Mouse (Mus musculus) NIH3T3 (cell line): ENCODE measurements at regions not wholly inside any gene's neighbourhood (a gene's known extent, or its start where the extent isn't known, plus 50 kb on each side); places are given as distances from the start of the nearest gene placed in this dataset.

Source experiments
- DNase-seq: peaks from one replicate; pipeline ENCODE4 v3.0.0-alpha.2; 2012; ENCODE audit warnings: low read depth

DNA sequence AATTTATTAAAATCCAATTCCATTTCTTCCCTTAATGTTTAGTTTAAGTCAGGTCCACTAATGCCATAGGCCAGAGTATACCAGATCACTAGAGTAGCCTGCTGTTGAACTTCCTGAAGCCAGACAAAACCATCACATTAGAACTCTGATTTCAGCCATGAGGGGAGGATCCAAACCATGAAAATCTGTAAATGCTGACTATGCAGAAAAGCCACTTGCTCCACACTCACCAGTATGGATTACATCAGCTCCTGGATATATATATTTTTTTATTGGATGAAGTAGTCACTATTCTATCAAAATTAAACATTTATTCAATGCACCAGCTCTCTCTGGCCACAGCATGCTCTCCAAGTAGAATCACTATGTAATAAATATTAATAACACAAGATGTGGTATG lies 202.8 kb upstream of the Nrp1 start:
- no peak for DNase-seq

DNA sequence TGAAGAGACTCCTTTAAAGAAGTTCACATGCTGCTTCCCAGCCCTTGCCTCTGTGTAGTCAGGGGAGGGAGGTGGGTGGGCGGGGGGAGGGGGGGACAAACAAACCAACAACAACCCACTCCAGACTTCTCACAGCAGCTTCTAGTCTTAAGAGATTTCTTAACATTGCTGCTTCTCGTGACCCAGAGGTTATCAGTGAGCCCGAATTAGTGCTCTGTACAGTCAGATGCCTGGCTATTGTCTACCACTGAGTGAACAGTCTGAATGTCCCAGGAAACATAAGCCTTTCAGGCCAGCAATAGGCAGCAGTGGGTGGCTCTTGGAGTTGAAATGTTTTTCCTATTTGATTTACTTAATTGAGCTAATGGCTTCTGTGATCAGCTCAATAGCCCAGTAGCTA lies 202.2 kb upstream of the Nrp1 start:
- no peak for DNase-seq

DNA sequence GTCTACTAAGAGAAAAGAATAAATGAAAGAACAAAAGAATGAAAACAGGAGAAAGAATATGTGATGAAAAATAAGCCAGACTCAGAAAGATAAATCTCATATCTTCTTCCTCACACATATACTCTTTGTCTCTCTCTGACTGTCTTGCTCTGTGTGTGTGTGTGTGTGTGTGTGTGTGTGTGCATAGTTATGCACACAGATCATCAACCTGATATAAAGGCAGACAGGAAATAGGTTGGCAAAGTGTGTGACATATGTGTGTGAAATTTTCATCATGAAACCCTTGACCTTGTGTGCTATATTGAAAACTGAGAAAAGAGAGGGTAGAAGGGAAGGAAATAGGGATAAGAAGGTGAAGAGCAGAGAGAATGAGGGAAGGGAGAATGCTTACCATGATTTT lies 195.5 kb upstream of the Nrp1 start:
- DNase-seq, result no peak

DNA sequence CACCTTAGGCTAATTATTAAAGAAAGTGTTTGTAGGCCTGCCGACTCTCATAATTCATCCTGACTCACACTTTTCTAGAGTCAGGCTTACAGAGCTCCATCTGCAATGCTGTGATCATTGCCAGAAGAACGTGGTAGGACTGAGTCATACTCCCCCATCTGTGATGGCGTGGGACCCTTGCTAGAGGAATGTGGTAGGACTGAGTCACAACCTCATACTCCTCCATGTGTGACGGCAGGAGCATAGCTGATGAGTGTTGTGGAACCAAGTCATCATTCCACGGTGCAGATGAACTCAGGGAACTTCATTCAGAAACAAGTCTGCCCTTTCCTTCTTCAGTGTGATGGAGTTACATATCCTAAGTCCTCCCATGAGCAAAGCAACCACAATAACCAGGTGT lies 193.4 kb upstream of the Nrp1 start:
- DNase-seq, result peak; percentile 90

DNA sequence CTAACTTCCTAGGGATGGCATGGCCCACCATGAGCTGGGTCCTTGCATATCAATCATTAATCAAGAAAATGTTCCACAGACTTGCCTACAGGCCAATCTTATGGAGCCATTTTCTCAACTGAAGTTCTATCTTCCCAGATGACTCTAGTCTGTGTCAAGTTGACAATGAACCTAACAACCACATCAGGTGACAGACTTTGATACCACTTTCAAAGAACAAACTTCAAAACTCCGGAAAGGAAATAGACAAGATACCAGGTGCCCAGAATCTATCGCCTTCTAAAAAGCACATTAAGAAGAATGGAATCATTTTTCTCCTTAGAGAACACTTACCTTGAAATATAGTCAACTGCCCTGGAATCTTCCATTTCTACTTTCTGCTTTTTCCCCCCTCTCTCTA lies 192.8 kb upstream of the Nrp1 start:
- DNase-seq, result no peak

DNA sequence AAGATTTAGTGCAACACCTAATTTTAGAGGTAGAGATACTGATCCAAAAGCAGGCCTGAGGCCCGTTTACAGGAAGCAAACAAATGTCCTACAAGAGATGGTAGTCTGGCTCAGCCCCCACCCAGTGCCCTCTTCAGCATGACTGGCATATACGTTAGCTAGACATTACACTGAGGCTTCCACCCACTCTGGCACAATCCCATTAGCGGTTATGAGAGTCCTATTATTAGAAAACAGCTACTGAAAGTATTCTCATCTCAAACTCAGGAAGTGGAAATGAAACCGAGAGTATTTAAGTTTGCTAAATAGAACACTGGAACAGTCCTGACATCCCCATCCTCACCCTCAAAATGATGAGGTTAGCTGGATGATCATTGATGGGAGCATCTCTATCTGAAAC lies 192.3 kb upstream of the Nrp1 start:
- no peak for DNase-seq

DNA sequence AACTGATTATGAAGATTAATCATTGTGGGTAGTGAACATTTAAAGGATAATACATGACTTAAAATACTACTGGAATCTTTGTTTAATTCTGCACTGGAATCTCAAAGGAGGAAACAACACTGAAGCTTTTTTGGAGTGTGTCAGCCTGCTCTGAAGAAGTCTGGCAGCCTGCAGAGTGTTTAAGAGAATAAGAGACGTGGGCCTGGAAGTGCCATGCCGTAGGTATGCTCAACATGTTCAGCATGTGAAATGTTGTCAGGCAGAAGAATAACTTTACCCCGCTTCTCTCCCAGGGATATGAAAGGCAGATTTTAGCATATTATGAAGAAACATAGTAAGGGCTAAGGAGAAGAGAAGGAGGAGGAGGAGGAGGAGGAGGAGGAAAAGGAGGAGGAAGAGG lies 189.6 kb upstream of the Nrp1 start:
- no peak for DNase-seq

DNA sequence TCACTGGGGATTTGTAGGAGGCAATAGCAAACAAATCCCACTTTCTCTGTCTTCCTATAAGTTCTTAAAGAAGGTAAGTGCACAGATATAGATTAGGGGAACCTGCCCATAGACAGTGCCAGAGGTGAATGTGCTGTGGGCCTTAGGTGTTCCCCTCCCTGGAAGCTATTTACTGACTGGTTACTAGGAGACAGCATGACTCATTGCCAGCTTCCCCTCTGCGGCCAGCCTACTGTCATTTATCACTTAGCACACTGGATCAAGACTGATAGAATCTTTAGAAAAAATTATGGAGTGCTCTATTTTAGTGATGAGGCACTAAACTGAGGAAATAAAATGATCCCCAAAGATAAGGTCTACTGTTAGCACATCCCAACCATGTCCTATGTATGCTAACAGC lies 187.3 kb upstream of the Nrp1 start:
- peak; percentile 64 for DNase-seq

DNA sequence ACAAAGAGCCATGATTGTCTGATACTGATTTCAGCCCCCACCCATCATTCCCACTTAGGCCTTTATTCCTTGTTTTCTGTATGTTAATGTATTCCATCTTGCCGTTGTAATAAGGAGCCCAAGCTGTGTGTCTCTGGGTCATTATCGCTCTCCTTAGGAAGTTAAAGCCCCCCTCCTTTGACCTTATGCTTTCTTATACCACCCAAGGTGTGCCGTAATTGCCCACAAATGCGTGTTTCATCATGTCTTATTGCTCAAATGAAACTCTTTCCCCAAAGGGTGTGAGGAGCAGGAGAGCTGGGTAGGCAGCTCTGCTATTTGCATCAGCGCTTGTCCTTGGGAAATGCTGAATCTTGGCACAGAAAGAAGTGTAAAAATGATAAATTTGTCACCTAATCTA lies 178.2 kb upstream of the Nrp1 start:
- no peak for DNase-seq

DNA sequence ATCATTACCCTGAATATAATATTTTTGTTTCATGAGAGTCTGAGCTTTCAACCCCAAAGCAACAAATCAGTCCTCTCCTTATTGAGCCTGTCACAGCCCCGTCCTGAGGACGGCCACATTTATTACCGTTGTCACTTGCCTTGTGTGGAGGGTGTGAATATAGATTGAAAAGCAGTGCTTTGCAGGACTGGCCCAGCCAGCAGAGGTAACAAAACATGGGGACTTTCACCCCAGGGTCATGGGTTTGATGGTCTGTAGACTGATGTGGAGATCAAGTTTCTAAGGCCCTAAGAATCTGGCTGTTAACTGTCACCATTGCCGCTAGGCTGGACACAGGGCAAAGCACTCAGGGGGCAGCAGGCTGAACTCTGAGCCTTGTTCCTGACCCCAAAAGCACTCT lies 175.3 kb upstream of the Nrp1 start:
- no peak for DNase-seq

DNA sequence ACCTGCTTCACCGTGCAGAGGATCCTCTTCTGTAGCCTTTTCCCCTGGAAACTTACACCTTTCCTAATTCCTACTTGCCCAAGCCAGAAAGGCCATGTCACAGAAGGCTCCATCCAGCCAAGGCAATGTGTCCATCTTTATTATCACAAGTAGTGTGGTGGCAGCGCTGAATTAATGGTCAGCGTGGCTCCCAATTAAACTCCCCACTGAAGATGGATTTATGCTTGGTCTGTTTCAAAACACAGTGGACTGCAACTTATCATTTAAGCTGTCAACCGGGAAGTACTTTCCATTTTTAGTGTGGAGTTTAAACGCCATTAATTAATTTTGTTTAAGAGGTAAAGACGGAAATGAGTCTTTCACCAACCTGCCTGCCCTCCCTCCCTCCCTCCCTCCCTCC lies 170.1 kb upstream of the Nrp1 start:
- DNase-seq, result no peak

DNA sequence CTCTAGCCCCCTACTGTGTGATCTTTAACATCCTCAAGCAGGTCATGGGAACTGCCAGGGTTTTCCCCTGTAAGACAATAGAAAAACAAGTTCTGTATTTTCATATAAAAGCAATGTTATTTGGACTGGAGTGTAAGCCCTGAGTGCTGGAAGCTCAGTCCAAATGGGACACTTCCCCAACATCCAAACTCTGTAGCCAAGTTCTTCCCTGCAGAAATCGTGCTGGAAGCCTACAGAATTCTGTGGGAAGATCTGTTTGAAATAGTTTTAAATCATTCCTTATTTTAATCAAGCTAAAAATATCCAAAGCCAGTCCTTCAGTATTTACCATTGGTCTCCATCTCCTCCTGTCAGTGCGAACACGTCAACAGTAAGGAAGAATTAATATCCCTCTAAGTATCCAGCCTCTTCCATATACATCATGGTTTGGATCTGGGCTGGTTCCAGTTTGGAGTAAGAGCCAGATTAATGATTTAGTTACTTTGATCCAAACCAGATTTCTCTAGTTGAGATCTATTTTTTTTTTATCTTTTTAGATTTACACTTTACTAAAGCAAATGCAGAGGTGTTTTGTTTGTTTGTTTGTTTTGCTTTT lies 165.0 kb upstream of the Nrp1 start:
- peak; percentile 71 for DNase-seq

DNA sequence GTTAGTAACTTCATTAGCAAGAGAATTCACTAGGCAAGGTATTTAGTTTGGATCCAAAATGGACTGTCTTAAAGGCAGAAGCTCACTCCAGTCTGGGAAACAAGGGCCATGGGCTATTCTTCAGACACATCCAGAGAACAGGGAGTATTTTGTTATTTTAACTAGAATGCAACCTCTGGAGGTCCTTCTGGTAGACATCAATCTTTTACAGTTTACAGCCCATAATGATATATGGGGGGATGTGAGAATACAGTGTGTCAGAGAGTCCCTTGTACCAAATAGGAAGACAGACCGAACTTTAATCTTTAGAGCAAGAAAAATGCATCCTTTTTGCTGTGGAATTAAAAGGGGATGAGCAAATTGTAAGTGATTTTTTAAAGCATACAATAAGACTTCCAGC lies 157.6 kb upstream of the Nrp1 start:
- no peak for DNase-seq

DNA sequence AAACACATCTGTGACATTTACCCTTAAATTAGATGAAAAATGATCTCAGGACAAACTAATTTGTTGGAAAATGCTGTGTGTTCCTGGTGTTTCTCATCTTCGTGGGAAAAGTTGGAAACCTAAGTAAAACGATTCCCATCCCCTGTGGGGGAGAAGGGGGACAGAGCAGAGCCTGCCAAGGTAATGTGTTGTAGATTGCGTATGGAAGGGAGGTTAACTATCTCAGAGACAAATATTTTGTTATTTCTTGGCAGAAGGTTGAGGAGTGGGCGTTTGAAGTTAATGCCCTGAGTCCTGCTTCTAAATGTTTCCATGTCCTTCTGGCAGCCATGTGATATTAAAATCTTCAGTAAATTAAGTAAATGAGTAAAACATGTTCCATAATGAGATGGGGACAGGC lies 156.8 kb upstream of the Nrp1 start:
- DNase-seq, result no peak

DNA sequence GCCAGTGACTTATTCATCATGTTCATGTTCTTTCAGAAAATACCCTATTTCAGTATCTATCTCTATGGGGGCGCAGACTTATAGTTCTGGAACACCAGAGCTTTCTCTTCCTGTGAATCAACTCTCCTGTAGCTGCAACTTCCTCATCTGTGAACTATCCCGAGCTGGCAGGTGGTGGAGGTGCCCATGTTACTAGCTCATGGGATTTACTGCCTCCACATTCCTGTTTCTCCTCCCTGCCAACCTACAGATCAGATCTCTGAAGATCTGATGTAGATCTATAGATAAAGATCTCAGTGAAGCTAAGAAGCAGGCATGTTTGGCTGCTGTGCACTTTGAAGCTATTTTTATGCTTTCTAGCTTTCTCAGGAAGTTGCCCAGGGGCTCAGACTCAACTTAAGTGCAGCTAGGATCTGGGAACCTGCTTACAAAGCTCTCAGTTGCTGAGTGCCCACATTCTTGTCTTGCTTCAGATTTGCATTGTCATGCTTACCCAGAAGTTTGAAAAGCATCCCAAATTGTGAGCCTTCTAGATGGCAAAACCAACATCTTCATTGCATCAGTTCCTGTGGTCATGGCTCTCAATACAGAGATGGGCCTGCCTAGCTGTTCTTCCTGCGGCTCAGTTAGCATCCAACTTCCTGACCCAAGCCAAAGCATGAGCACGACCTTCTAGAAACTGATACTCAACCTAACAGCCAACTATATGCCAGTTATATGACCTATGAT lies 156.1 kb upstream of the Nrp1 start:
- DNase-seq, result peak; percentile 11

DNA sequence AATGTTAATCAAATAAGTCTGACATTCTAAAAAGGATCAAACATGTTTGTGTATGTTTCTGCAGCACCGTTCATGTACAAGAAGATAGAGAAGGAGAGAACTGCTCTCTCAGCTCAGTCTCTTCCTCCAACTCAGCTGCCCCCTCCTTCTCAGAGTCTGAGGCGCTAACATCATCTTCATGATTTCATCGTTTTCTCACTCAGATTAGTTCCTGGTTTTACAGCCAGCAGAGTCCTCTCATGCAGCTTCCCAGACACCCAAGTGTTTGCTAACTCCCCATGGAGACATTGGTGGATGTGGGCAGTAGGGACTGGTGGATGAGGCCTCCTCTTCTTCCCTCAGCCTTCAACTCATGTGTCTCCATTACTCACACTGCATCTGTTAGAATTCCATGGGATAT lies 153.6 kb upstream of the Nrp1 start:
- no peak for DNase-seq

DNA sequence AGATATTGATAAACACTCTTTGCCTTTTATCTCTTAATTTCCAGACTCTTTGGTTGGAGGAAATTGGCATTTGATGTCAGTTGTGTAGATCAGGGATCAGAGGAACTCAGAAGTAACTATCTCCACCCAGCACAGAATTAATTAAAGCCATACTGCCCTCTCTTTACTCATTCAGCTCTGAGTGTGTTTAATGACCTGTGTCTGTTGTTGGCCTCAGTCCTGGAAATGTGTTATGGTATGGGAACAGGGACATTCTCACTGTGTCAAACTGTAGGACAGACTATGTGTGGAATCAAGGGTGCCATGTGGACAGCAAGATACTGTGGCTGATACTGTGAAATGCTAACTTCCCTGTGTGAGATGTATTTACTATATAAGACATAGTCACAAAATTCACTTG lies 151.3 kb upstream of the Nrp1 start:
- no peak for DNase-seq

DNA sequence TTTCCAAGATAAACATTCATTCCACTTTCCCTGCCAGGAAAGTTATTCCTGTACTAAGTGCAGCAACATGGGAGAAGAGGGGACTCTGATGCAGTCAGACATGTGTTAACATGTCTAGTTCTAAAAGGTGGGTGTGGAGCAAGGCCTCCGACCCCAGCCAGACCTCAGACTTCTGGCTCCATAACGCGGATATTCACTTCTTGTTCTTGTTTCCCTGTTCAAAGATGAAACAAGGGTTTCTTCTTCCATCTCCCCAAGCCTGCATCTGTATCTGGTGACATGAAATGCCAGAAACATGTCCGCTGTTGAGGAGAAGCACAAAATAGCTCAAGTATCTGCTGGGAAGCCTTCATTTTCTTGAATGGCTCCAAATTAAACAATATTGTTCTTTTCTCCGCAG lies 147.6 kb upstream of the Nrp1 start:
- peak; percentile 40 for DNase-seq

DNA sequence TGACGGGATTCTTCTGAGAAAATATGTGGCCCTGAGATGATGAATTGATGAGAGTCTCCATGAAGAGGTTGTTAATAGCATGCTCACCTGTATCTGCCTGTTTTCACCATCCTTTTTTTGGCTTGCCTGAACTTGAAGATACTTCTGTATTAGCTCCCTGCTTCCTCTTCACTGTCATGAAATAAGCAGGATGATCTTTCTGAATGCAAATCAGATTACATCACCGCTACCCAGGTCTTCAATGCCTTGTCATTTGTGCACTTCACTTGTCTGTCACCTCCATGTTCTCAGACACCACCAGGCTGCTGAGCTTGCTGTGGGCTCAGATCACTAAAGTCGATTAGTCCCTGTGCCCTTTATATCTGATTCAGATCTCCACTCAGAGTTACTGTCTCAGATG lies 146.2 kb upstream of the Nrp1 start:
- DNase-seq, result no peak

DNA sequence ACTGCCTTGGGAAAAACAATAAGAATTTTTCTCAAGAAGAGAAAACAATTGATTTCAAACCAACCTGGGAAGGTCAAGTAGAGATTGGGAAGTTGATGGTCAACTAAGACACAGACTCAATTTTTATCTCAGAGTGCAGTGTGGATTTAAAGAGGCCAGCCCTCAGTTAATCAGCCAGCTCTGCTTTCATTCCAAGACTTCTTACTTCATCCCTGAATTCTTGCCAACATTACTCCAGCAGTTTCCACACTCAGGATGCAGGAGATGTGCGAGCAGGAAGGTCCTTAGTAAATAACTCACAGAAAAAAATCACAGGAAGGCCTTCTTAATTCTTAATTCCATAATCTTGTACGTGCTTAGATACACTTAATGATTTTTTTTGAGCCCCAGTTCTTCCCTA lies 144.1 kb upstream of the Nrp1 start:
- DNase-seq, result peak; percentile 77

DNA sequence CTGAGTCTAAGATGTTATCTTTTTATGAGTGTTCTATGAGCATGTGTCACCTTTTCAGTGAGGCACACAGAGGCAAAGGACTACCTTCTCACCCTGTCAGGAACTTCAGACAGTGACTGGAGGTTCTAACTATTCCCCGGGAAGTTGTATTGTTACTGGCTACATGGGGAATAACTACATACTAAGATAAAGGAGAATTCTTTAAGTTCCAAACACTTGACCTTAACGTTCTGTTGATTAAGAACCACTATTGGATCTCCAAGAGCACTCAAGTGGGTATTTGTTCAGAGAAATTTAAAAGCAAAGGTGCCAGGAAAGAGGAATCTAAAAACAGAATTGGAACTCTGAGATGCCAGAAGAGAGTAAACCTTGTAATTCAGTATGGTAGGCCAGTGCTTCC lies 139.5 kb upstream of the Nrp1 start:
- no peak for DNase-seq

DNA sequence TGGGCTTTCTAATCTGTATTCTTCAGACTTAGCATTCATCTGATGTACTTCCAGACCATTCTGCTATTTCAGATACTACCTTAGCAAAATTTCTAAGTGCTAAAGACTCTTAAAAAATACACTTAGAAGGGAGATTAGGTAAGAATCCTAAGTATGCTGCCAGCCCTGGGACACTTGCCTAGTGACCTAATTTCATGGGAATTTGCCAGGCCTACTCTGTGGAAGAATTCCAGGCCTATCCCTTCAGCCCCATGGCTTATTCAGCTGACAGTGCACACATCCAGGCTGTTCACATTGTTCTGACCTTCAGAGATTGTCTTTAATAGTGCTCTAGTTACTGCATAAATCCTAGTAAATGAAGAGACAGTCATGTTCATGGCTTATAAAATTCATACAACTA lies 138.9 kb upstream of the Nrp1 start:
- DNase-seq, result peak; percentile 87

DNA sequence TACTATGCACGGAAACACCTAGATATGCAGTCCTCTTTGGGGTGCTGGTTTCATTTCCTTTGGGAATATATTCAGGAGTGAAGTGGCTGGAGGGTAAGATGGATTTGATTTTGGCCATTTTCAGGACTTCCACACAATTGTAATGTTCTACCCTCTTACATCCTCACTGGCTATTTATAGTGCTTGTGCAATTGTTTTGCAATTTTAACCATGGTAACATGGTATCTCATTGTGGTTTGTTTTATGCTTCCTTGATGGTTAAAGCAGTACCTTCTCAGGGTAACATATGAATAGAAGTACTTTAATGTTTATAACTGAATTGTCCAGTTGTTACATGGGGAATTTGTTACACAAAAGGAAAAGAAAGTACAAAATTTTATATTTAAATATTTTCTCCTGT lies 135.3 kb upstream of the Nrp1 start:
- DNase-seq, result peak; percentile 55

DNA sequence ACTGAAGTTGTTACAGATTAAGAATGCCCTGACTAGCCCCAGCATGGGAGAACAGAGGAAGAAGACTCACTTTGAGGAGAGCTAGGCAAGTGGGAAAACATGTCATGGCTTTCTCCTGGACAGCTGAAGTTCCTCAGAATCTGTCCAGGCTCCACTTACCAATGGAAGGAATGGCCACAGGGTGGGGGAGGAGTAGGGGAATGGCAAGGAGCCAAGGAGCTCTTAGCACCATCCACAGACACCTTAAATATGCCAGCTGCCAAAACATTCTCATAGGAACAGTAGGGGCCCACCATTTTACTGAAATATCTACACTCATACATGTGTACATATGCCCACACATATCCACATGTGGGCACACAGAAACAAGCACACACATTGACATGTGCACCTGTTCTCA lies 134.9 kb upstream of the Nrp1 start:
- no peak for DNase-seq
